Comparison of ENCODE assay signal across 9 mouse cellular contexts in the genomic region with DNA sequence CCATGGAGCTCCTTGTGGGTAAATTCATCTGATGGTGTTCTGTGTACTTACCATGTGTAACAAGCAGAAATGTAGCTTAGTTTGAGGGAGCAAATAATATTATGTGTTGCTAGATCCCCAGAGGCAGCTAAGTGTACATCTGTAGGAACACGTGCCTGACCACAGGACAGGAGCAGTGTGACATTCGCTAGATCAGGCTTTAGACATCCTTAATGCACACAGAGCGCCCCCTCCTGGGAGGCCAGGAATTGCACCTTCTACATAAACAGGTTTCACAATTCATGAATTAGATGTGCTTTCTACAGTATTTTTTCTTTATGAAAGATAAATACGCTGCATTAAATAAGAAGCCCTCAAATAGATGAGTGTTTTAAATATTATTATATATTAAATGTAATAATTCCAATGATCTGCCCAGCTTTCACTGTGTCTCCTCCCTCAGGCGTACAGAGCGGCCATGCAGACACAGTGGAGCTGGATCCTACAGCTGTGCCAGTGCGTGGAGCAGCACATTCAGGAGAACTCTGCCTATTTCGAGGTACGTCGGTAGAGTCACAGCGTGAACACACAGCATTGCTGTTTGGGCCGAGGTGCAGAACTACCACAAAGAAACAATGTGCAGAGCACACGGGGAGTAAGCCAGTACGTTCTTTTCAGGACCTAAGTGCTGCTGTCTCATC.
DNase-seq lines count a peak whose midpoint lies in the region; ATAC-seq and TF ChIP-seq lines count a peak whose summit lies in the region.
"Had no signal": no experiment of that assay in that cellular context is flagged by ENCODE, and none has a peak within 500 bp of the region (broad histone marks: within the 10 kb centered on the region; RNA-seq: fewer than 3 reads in every experiment).

No protein-coding gene starts in this region.

- no peaks in the 10 kb centered on the region for H3K9me3 ChIP-seq in heart, embryonic 10.5 days
- H3K9me3 ChIP-seq in intestine, postnatal 0 days (ENCODE audit: control insufficient read depth): no peaks in the 10 kb centered on the region
- no peaks in the 10 kb centered on the region for H3K9me3 ChIP-seq in midbrain, postnatal 0 days (ENCODE audit: low read length)
- H3K9me3 ChIP-seq: neural tube, embryonic 13.5 days had no signal

- H3K27ac ChIP-seq in heart, embryonic 10.5 days: no peak overlapping the region
- no peak overlapping the region for H3K27ac ChIP-seq in intestine, postnatal 0 days (ENCODE audit: low read depth, low read length)
- no peak overlapping the region for H3K27ac ChIP-seq in midbrain, postnatal 0 days (ENCODE audit: low read depth, low read length)
- H3K27ac ChIP-seq: neural tube, embryonic 13.5 days had no signal

- WGBS in heart, embryonic 10.5 days: 65% methylated on average over 14 of the region's 14 CpGs
- 66% methylated on average over 14 of the region's 14 CpGs for WGBS in intestine, postnatal 0 days
- WGBS in midbrain, postnatal 0 days: 70% methylated on average over 14 of the region's 14 CpGs

- no peaks in the 10 kb centered on the region for H3K27me3 ChIP-seq in heart, embryonic 10.5 days (ENCODE audit: insufficient read depth, poor library complexity, severe bottlenecking)
- no peaks in the 10 kb centered on the region for H3K27me3 ChIP-seq in intestine, postnatal 0 days (replicated peaks; ENCODE audit: control insufficient read depth, insufficient read depth, low read length)
- H3K27me3 ChIP-seq in midbrain, postnatal 0 days (ENCODE audit: insufficient read depth, low read length): no peaks in the 10 kb centered on the region
- no peaks in the 10 kb centered on the region for H3K27me3 ChIP-seq in splenic B cell, adult 2 months (ENCODE audit: control insufficient read depth, insufficient read depth, low read length, poor library complexity, severe bottlenecking)
- H3K27me3 ChIP-seq: neural tube, embryonic 13.5 days had no signal

- H3K9ac ChIP-seq in intestine, postnatal 0 days (ENCODE audit: low read depth, low read length): no peak overlapping the region
- H3K9ac ChIP-seq in midbrain, postnatal 0 days (replicated peaks; ENCODE audit: low read length, poor library complexity, severe bottlenecking): no peak overlapping the region
- H3K9ac ChIP-seq: neural tube, embryonic 13.5 days had no signal

- no peak overlapping the region for H3K4me3 ChIP-seq in heart, embryonic 10.5 days
- no peak overlapping the region for H3K4me3 ChIP-seq in intestine, postnatal 0 days (ENCODE audit: low read depth, low read length)
- no peak overlapping the region for H3K4me3 ChIP-seq in midbrain, postnatal 0 days (ENCODE audit: low read depth, low read length)
- H3K4me3 ChIP-seq: neural tube, embryonic 13.5 days had no signal

- peak; percentile 78 to 96 for DNase-seq in heart, adult 18-20 months
- DNase-seq in heart, embryonic 10.5 days (ENCODE audit: low spot score): no peak
- DNase-seq in cerebellum, postnatal 36 days: peak; percentile 89 to 93
- DNase-seq in gastrocnemius, adult 8-10 months (ENCODE audit: low spot score in 2 of 2): peak; percentile 80 to 89
- DNase-seq in left cerebral cortex, postnatal 14 days (ENCODE audit: low spot score in 2 of 2): peak; percentile 90 to 95
- peak; percentile 89 for DNase-seq in midbrain, postnatal 0 days (ENCODE audit: low spot score)
- peak; percentile 51 for DNase-seq in splenic B cell, adult 2 months (ENCODE audit: low read depth, low spot score)

- intact Hi-C loops in left cerebral cortex, postnatal 14 days (cut with DNase I): loop anchor here (1.0 to 5.0 kb wide), 3 partner anchors 47 to 157 kb away; no protein-coding TSS in a partner anchor

- ATAC-seq in intestine, postnatal 0 days: no peak
- peak; percentile 48; the same call in 1 of the 2 replicates for ATAC-seq in midbrain, postnatal 0 days (ENCODE audit: low FRiP score)

- no peak overlapping the region for H3K4me2 ChIP-seq in intestine, postnatal 0 days (replicated peaks; ENCODE audit: low read depth)
- H3K4me2 ChIP-seq in midbrain, postnatal 0 days (ENCODE audit: low read depth, low read length, poor library complexity, severe bottlenecking): no peak overlapping the region
- H3K4me2 ChIP-seq: neural tube, embryonic 13.5 days had no signal

- peak; percentile 93 for TF ChIP-seq CTCF in intestine, postnatal 0 days (IDR thresholded peaks at IDR 0.05; ENCODE audit: low read depth)
- TF ChIP-seq CTCF in midbrain, postnatal 0 days (IDR thresholded peaks at IDR 0.05): peak; percentile 88

- 0 out of 2 replicates have a peak, but pooled peaks cover 6% of the 10 kb centered on the region for H3K4me1 ChIP-seq in heart, embryonic 10.5 days
- no peaks in the 10 kb centered on the region for H3K4me1 ChIP-seq in intestine, postnatal 0 days (replicated peaks; ENCODE audit: control insufficient read depth, insufficient read depth, low read length)
- no peaks in the 10 kb centered on the region for H3K4me1 ChIP-seq in midbrain, postnatal 0 days (ENCODE audit: insufficient read depth, low read length)

- H3K36me3 ChIP-seq in heart, embryonic 10.5 days: peaks cover 47% of the 10 kb centered on the region
- peaks cover 34% of the 10 kb centered on the region for H3K36me3 ChIP-seq in intestine, postnatal 0 days (ENCODE audit: control insufficient read depth, insufficient read depth)
- H3K36me3 ChIP-seq in midbrain, postnatal 0 days (ENCODE audit: insufficient read depth, low read length): peaks cover 27% of the 10 kb centered on the region
- H3K36me3 ChIP-seq in splenic B cell, adult 2 months (ENCODE audit: control insufficient read depth, insufficient read depth, low read length, poor library complexity, severe bottlenecking): no peaks in the 10 kb centered on the region
